Mouse (Mus musculus) urinary bladder, postnatal 4 days (tissue): Measurements from ENCODE around the gene Cacna1d.

Source experiments
- DNase-seq, 2 experiments: peaks; one replicate each; pipeline ENCODE4 v3.0.0; 2021 to 2022; ENCODE audit warnings: low spot score in 2 of 2

The Cacna1d gene

DNA sequence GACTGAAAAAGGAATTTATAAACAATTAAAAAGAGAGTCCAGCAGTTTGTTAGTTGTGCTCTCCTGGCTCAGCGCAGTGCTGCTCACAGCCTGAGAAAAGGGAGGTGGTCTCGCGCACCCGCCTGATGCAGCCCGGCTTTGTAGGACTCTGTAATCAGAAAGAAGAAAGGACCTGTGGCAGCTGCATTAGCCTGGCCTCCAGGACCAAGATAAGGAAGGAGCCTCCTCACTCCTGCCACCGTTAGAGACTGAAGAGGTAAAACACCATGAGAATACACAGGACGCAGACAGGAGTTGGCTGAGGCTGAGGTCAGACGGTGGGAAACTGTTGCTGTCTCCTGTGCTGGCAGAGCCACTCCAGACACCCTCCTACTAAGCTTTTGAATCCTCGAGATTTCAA, at the start of gene Cacna1d:
Gene Cacna1d (minus strand): TSS at position 114 of the 400 bp plus-strand sequence.
- no peak for DNase-seq

DNA sequence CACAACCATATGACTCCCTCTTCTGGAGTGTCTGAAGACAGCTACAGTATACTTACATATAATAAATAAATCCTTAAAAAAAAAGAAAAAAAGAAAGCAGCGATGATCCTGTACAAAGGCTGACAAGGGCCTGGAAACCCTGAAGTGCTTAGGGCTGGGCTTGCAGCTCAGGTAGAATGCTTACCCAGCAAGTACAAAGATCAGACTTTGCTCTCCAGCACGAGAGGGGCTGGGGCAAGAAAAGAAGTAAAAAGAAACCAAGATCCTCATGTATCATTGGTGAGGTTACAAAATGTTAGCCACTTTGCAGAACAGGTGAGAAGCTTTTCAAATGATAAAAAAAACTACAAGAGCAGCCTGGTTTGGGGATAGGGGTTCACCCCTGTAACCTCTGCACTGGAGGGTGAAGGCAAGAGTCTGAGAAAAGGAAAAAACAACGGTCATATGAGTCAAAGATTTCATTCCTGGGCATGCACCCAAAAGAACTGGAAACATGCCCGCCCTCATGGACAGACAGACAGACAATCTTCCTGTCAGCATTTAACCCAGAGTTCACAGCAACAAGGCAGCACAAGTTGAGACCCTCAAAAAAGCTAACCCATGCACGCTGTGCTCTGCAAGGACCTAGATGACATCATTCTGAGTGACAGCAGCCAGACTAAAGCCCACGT, 42.7 kb upstream of the Cacna1d start:
- no peak for DNase-seq

DNA sequence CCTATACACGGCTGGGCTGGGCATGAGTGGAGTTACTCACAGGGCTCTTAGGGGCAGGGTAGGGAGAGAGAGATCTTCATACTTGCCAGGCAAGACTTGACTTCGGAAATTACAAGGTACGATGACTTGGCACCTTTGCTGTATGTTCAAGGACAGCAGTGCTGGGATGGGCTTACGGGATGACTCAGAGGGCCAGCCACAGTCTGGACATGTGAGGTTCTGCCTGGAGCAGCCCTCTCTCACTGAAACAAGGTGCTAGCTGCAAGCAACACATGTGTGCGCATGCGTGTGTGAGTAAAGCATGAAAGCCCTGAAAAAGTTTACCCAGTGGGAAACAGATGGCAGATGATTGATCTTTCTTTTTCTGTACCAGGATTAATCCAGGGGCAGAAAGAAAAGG, 40.6 kb upstream of the Cacna1d start:
- DNase-seq: no peak

DNA sequence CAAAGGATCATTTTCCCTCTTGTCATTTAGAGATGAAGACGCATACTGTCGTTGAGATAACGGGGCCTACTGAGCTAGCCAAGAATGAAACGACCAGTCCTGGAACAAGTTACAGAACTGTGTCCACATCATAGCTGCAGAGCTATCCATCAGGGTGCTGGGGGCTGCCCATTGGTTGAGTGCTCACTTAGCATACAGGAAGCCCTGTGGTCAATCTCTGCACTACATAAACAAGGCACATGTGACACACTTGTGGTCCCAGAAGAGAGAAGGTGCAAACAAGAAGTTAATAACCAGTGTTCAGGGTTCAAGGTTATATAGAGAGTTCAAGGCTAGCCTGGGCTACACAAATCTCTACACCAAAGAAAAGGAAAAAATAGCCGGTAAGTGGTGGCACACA, 40.2 kb upstream of the Cacna1d start:
- DNase-seq: no peak

- DNase-seq: no peak
These were observed 39.5 kb upstream of the Cacna1d start for GRCm38 (mm10) chr14:30530726-30531269.

- DNase-seq: no peak
These were observed 38.2 kb upstream of the Cacna1d start for GRCm38 (mm10) chr14:30529454-30529853.

GRCm38 (mm10) chr14:30528961-30529360, 37.7 kb upstream of the Cacna1d start:
- no peak for DNase-seq

DNA sequence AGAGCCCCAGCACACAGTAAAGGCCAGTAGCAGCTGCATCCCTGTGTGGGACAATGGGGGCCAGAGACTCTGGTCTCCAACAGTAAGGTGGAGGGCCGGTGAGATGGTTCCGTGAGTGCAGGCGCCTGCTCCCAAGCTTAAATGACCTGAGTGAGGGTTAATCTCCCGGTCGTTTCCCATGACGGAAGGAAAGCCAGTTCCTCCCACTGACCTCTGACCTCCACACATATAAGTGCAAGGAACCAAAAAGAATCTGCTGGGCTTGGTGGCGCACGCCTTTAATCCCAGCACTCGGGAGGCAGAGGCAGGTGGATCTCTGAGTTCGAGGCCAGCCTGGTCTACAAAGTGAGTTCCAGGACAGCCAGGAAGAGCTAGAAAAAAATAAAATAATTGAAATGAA, 37.1 kb upstream of the Cacna1d start:
- no peak for DNase-seq

DNA sequence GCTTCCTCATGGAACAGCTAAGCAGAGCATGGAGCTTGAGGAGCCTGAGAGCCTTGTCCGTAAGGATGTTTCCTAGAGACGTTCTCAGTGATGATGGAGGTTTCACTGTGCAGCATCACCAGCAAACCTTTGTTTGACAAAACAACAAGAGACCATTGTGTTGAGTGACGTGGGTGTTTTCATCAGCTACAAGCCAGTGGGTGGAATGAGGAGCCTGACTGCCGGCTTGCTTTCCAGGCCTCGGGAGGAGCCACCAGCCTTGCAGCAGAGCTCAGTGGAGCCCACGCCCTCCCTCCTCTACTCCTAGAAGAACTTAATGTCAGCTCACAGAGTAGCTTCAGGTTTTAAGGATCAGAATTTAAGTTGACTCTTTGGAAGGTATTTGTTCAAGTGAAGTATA, 32.1 kb upstream of the Cacna1d start:
- no peak for DNase-seq

- no peak for DNase-seq
These were observed 28.1 kb upstream of the Cacna1d start for GRCm38 (mm10) chr14:30519323-30519722.

DNA sequence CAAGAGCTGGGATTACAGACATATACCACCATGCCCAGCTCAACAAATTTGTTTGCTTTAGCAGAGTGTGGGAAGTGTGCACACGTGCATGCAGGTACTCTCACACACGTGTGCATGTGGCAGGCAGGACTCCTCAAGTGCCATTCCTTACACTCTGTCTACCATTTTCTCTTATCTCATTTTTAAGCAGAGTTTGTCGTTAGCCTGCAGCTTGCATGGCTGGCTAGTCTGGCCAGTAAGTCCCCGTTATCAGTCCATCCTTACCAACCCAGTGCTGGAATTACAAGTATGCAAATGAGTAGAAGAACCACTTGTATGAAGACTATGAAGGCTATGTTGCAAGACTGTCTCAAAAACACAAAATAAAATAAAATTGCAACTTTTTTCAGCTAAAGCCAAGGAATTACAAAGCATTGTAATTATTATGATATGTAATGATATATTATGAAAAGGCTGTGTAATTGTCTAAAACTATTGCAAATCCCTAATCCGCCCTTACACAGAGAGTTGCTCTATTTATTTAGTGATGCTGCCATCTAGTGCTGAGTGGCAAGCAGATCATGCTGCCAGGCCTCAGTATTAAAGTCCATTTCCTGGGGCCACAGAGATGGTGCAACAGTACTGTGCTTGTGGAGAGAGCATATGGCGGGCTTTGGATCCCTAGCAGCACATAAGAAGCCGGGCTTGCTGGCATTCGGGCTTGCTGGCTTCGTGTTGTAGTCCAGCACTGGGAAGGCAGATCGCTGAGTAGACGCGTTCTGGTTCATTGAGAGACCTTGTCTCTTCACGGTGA, 24.9 kb upstream of the Cacna1d start:
- DNase-seq: no peak

DNA sequence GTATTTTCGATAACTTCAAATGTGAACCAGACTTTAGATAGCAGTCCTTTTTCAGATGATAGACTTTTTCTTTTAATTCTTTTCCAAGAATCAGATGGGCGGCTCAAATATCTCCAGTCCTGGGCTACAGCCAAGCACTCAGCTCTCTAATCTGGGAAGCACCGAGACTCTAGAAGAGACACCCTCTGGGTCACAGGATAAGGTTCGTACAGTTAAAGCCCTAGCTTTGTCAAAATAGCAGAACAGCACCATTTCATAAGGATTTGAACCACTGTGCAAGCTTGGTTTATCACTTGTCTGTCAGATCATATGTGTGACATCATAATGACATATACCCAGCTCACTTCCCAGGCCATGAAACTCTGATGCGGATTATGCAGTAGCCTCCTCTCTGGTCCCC, 21.6 kb upstream of the Cacna1d start:
- no peak for DNase-seq

DNA sequence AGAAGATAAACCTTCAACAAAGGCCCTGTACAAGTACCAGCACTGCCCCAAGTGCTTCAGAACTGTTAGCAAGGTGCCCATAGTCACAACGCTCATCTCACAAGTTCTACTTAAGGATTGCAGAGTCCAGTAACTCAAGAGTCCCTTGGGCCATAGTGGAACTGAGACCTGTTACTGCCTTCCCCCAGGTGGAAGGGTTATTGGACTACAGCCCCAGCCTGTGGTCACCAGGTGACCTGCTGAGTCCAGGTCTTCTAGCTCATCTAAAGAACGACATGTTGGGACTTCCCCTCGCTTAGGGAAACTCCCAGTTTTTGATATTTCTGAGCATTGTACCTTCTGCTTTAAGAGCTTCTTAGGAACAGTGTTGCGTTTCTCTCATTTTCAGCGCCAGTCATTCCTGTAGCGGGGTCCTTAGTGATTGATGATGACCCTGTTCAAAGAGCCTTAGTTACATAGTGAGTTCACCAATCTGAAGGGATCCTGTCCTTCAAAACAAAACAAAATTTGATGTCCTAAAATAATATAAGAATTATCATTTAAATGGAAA, 19.0 kb upstream of the Cacna1d start:
- DNase-seq: no peak

GRCm38 (mm10) chr14:30504990-30505389, 13.7 kb upstream of the Cacna1d start:
- DNase-seq: no peak

- DNase-seq: no peak
These were observed 6.9 kb upstream of the Cacna1d start for GRCm38 (mm10) chr14:30498202-30498601.

GRCm38 (mm10) chr14:30494998-30495397, 3.7 kb upstream of the Cacna1d start:
- no peak for DNase-seq

DNA sequence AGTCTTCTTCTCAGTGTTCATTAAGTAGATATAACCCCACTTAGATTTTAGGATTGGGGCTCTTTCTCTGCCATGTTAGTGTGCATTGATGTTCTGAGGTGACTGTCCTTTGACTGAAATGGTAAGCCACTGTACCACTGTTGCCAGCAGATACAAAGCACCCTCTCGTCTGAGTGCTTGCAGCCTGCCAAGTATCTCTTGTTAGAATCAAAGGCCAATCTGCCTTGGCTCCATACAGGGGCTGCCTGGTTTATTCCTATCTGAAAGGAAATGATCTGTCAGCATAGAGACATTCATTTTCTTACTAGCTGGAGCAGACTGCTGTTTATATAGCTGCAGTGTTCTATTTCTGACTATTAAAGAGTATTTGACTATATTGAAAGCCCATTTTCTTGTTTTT, 2.0 kb upstream of the Cacna1d start:
- DNase-seq: no peak

- DNase-seq: peak; percentile 93 to 94
These were observed 11.8 kb downstream of the Cacna1d start, which contains the start of gene Dcp1a for GRCm38 (mm10) chr14:30479361-30479948. TSS of gene Dcp1a (plus strand) at chr14:30479535.

- no peak for DNase-seq
These were observed 16.8 kb downstream of the Cacna1d start for GRCm38 (mm10) chr14:30474416-30474815.

DNA sequence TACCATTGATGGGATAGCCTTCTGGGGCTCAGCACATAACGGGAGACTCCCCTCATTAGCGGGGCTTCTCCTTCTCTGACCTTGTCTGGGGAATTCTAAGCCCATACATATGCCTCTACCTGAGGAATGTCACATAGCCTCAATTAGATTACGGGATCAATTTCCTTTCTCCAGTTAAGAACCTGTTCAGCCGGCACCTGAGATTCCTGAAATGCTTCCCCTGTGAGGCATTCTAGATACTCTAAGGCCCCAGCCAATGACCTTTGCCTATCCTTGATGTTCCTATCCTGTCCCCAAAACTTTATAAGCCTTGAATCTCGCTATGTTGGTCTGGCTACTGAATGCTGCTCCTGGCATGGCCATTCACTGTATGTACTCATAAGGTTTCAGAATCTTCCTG, 17.6 kb downstream of the Cacna1d start:
- DNase-seq: no peak

GRCm38 (mm10) chr14:30463312-30463711, 27.9 kb downstream of the Cacna1d start:
- DNase-seq: no peak

- DNase-seq: peak; percentile 52 to 72
These were observed 31.2 kb downstream of the Cacna1d start for GRCm38 (mm10) chr14:30459891-30460523.
